Mouse (Mus musculus) G1E (cell line): Measurements from ENCODE around the gene Znfx1. TPM values are rescaled to one million over a fixed set of nuclear protein-coding genes. Genes with fewer than 3 reads are reported as not detected.

Experiments used
- ATAC-seq: 2 replicates; pipeline ENCODE4 v1.8.0; 2016; ENCODE audit warnings: mild to moderate bottlenecking; ENCODE audit not compliant: insufficient number of reproducible peaks, poor library complexity, low FRiP score, severe bottlenecking; ENCODE audit errors: extremely low read depth
- DNase-seq: peaks from one replicate; pipeline ENCODE4 v3.0.0; 2012; ENCODE audit warnings: low spot score
- H3K27me3 ChIP-seq: 2 replicates; pipeline ENCODE4 v1.6.1; 2012; ENCODE audit warnings: mild to moderate bottlenecking, low read length, inconsistent platforms; ENCODE audit not compliant: insufficient read depth
- H3K36me3 ChIP-seq: replicated peaks from 2 replicates; pipeline ENCODE3; 2012; ENCODE audit warnings: mild to moderate bottlenecking, inconsistent platforms
- H3K4me1 ChIP-seq: 2 replicates; pipeline ENCODE4 v1.6.1; 2012; ENCODE audit warnings: low read depth, low read length, inconsistent platforms, mixed read lengths; ENCODE audit not compliant: insufficient read depth
- H3K4me3 ChIP-seq: 2 replicates; pipeline ENCODE4 v1.5.1; 2012; ENCODE audit warnings: low read depth, mild to moderate bottlenecking, inconsistent platforms, low read length, moderate library complexity, mixed read lengths
- H3K9me3 ChIP-seq: replicated peaks from 2 replicates; pipeline ENCODE4 v1.6.1; 2012; ENCODE audit warnings: inconsistent platforms
- CTCF ChIP-seq: IDR thresholded peaks from 2 replicates; pipeline ENCODE4 v1.5.1; 2012; ENCODE audit warnings: low read depth, low read length, inconsistent platforms, mixed read lengths
- GATA1 ChIP-seq: IDR thresholded peaks from 2 replicates; pipeline ENCODE4 v1.6.1; 2012; ENCODE audit warnings: borderline replicate concordance, low read length, inconsistent platforms, mixed read lengths
- GATA2 ChIP-seq: IDR thresholded peaks from 2 replicates; pipeline ENCODE4 v1.6.1; 2012; ENCODE audit warnings: low read depth, low read length, inconsistent platforms, borderline replicate concordance
- POLR2AphosphoS5 ChIP-seq: IDR thresholded peaks from 2 replicates; pipeline ENCODE4 v1.6.1; 2012; ENCODE audit warnings: low read depth, low read length, inconsistent platforms; ENCODE audit not compliant: insufficient replicate concordance
- TAL1 ChIP-seq: conservative IDR thresholded peaks from 2 replicates; pipeline ENCODE4 v1.6.1; 2012; ENCODE audit warnings: low read depth, low read length, inconsistent platforms, mixed read lengths
- polyA plus RNA-seq: library from polyadenylated mRNA; stranded (reverse); fragments of >175 nt; gene quantifications from 2 replicates; pipeline ENCODE4 v1.2.3, GENCODE M21; 2012
- total RNA-seq, 2 experiments: library from RNA; stranded (forward) in 1 of 2; stranded (reverse) in 1 of 2; fragments of 200-1000 nt in 1 of 2; fragments of >200 nt in 1 of 2; fragmentation: Nextera tagmentation in 1 of 2; gene quantifications; 2 replicates each; pipeline ENCODE4 v1.2.3; 2014 to 2017

The Znfx1 gene
- total and polyA plus RNA-seq, 3 experiments: 4.1 to 21.6 (median 13.5) TPM

- H3K4me3 ChIP-seq: no peak overlapping the region
- no peaks in the 10 kb centered on the region for H3K9me3 ChIP-seq
- no peak for DNase-seq
- no peak for ATAC-seq
- no peaks in the 10 kb centered on the region for H3K27me3 ChIP-seq
- H3K36me3 ChIP-seq: peaks cover 67% of the 10 kb centered on the region
- peaks cover 30% of the 10 kb centered on the region for H3K4me1 ChIP-seq
- TF ChIP-seq TAL1 (no peak), POLR2AphosphoS5 (no peak), GATA2 (no peak), CTCF (no peak), GATA1 (no peak)
Measured at GRCm38 (mm10) chr2:167060360-167060759, 2.5 kb downstream of the Znfx1 start.

- Histone ChIP-seq H3K27me3 (no peaks in the 10 kb centered on the region), H3K4me3 (no peak overlapping the region), H3K36me3 (peaks cover 67% of the 10 kb centered on the region), H3K4me1 (peaks cover 30% of the 10 kb centered on the region), H3K9me3 (no peaks in the 10 kb centered on the region)
- no peak for DNase-seq
- ATAC-seq: no peak
- TF ChIP-seq CTCF: no peak
- no peak for TF ChIP-seq GATA1
- no peak for TF ChIP-seq TAL1
- TF ChIP-seq GATA2: no peak
- no peak for TF ChIP-seq POLR2AphosphoS5
Measured at GRCm38 (mm10) chr2:167059960-167060359, 2.9 kb downstream of the Znfx1 start.

- Histone ChIP-seq H3K36me3 (peaks cover 67% of the 10 kb centered on the region), H3K9me3 (no peaks in the 10 kb centered on the region), H3K4me3 (no peak overlapping the region), H3K27me3 (no peaks in the 10 kb centered on the region), H3K4me1 (peaks cover 28% of the 10 kb centered on the region)
- TF ChIP-seq GATA2 (no peak), GATA1 (no peak), POLR2AphosphoS5 (no peak), TAL1 (no peak), CTCF (no peak)
- ATAC-seq (no peak), DNase-seq (no peak)
Measured at GRCm38 (mm10) chr2:167059536-167059935, 3.3 kb downstream of the Znfx1 start.

- no peaks in the 10 kb centered on the region for H3K27me3 ChIP-seq
- ATAC-seq (no peak), DNase-seq (no peak)
- no peaks in the 10 kb centered on the region for H3K9me3 ChIP-seq
- H3K4me1 ChIP-seq: peaks cover 29% of the 10 kb centered on the region
- no peak overlapping the region for H3K4me3 ChIP-seq
- TF ChIP-seq GATA1: no peak
- TF ChIP-seq POLR2AphosphoS5: no peak
- no peak for TF ChIP-seq TAL1
- TF ChIP-seq GATA2: no peak
- no peak for TF ChIP-seq CTCF
- H3K36me3 ChIP-seq: peaks cover 68% of the 10 kb centered on the region
Measured at GRCm38 (mm10) chr2:167058814-167059387, 3.9 kb downstream of the Znfx1 start.

- DNase-seq: no peak
- Histone ChIP-seq H3K36me3 (peaks cover 68% of the 10 kb centered on the region), H3K4me3 (no peak overlapping the region), H3K27me3 (no peaks in the 10 kb centered on the region), H3K9me3 (no peaks in the 10 kb centered on the region), H3K4me1 (peaks cover 36% of the 10 kb centered on the region)
- TF ChIP-seq POLR2AphosphoS5: no peak
- TF ChIP-seq CTCF: no peak
- no peak for TF ChIP-seq GATA1
- TF ChIP-seq GATA2: no peak
- no peak for TF ChIP-seq TAL1
- no peak for ATAC-seq
Measured at GRCm38 (mm10) chr2:167058201-167058600, 4.6 kb downstream of the Znfx1 start.

GRCm38 (mm10) chr2:167056942-167057323 lies 5.9 kb downstream of the Znfx1 start:
- no peak for ATAC-seq
- H3K4me1 ChIP-seq: peaks cover 40% of the 10 kb centered on the region

More at GRCm38 (mm10) chr2:167056942-167057323, 5.9 kb downstream of the Znfx1 start:
- Histone ChIP-seq H3K4me3 (no peak overlapping the region), H3K27me3 (no peaks in the 10 kb centered on the region), H3K9me3 (no peaks in the 10 kb centered on the region), H3K36me3 (peaks cover 77% of the 10 kb centered on the region)
- DNase-seq: no peak
- no peak for TF ChIP-seq TAL1
- no peak for TF ChIP-seq GATA2
- no peak for TF ChIP-seq POLR2AphosphoS5
- no peak for TF ChIP-seq CTCF
- TF ChIP-seq GATA1: no peak
